Mouse (Mus musculus): ENCODE measurements around the gene Fndc7.
"Not testable (repeated sequence)": the region's sequence is repeated elsewhere in the genome, so short reads cannot be mapped to it uniquely, and the experiment has no call there.

Gene Fndc7

GRCm38 (mm10) chr3:108851996-108852697 lies 37.7 kb downstream of the Fndc7 start:
- DNase-seq, result peak in 1 of 2 experiments; percentile 19

- no peak for DNase-seq
These were observed 38.3 kb downstream of the Fndc7 start for GRCm38 (mm10) chr3:108851554-108851953.

- DNase-seq, result no peak
These were observed 38.7 kb downstream of the Fndc7 start for GRCm38 (mm10) chr3:108851075-108851474.

- no peak for DNase-seq
These were observed 39.3 kb downstream of the Fndc7 start for GRCm38 (mm10) chr3:108850506-108850905.

- DNase-seq, result no peak
These were observed 43.2 kb downstream of the Fndc7 start for GRCm38 (mm10) chr3:108846616-108847015.

GRCm38 (mm10) chr3:108844521-108844920 lies 45.3 kb downstream of the Fndc7 start:
- no peak for DNase-seq

GRCm38 (mm10) chr3:108844026-108844425 lies 45.8 kb downstream of the Fndc7 start:
- DNase-seq, result no peak

GRCm38 (mm10) chr3:108840716-108841054 lies 49.1 kb downstream of the Fndc7 start:
- DNase-seq, result no peak

GRCm38 (mm10) chr3:108840000-108840715 lies 49.6 kb downstream of the Fndc7 start, which contains the start of gene Stxbp3:
Gene Stxbp3, minus strand, starts transcription at chr3:108840526.
- peak; percentile 98 to 99 for DNase-seq

- DNase-seq, result no peak
These were observed 50.2 kb downstream of the Fndc7 start for GRCm38 (mm10) chr3:108839647-108839999.

- no peak for DNase-seq
These were observed 50.8 kb downstream of the Fndc7 start for GRCm38 (mm10) chr3:108838980-108839379.

GRCm38 (mm10) chr3:108836931-108837330 lies 52.9 kb downstream of the Fndc7 start:
- DNase-seq, result no peak

- DNase-seq, result not testable (repeated sequence)
These were observed 56.1 kb downstream of the Fndc7 start for GRCm38 (mm10) chr3:108833717-108834116.

GRCm38 (mm10) chr3:108831750-108832149 lies 58.1 kb downstream of the Fndc7 start:
- DNase-seq, result no peak

- DNase-seq, result no peak
These were observed 59.3 kb downstream of the Fndc7 start for GRCm38 (mm10) chr3:108830493-108830892.

- DNase-seq, result no peak
These were observed 74.2 kb downstream of the Fndc7 start for GRCm38 (mm10) chr3:108815631-108816030.

GRCm38 (mm10) chr3:108810747-108811263 lies 79.0 kb downstream of the Fndc7 start:
- DNase-seq, result peak in 1 of 2 experiments; percentile 9

GRCm38 (mm10) chr3:108805622-108806021 lies 84.2 kb downstream of the Fndc7 start:
- no peak for DNase-seq
